Mouse (Mus musculus): ENCODE data around the gene 1500009C09Rik.

- TF ChIP-seq CTCF (IDR thresholded peaks at IDR 0.05; ENCODE audit: extremely low read depth, insufficient read length, insufficient replicate concordance, low read depth, low read length) (no peak), POLR2A (IDR thresholded peaks at IDR 0.05; ENCODE audit: low read depth, low read length) (no peak)
Measured at GRCm38 (mm10) chr15:82255248-82255647, 3.1 kb downstream of the 1500009C09Rik start.
